Mouse (Mus musculus): ENCODE measurements around the gene Igfn1.

Igfn1 gene

DNA sequence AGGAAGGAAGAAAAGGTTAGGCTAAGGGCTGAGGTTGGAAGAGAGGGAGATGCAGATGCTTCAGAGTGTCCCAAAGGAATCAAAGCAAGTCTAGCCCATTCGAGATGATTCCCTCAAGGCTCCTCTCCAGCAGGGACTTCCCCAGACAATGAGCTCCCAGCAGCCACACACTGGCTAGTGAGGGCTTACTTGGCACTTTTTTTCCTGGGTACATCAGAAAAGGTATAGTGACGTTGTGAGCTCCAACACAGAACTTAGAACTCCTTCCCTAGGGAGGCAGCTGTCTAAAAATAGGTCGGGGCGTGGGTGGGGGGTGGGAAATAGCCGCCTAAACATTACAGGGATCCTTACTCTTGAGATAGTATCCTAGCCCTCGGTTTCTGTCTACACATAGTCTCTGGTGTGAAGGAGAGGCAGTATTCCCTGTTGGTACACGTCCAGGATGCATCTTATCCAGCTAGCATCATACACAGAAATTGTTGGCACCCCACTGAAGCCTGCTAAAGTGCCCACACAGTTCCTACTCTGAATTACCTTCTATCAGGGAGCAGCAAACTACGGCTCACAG, 6.3 kb downstream of the Igfn1 start:
- Histone ChIP-seq H3K27me3 (ENCODE audit: insufficient read depth, low read length) (peaks cover 44% of the 10 kb centered on the region), H3K4me1 (replicated peaks; ENCODE audit: low read depth, low read length) (no peaks in the 10 kb centered on the region), H3K4me3 (replicated peaks; ENCODE audit: low read length) (no peak overlapping the region), H3K9me3 (ENCODE audit: low read length) (no peaks in the 10 kb centered on the region), H3K36me3 (ENCODE audit: insufficient read depth, low read length) (no peaks in the 10 kb centered on the region)
- TF ChIP-seq POU5F1 (IDR thresholded peaks at IDR 0.05; ENCODE audit: borderline replicate concordance, low read length) (no peak), NANOG (IDR thresholded peaks at IDR 0.05; ENCODE audit: borderline replicate concordance, low read length) (no peak), CTCF (conservative IDR thresholded peaks at IDR 0.05; ENCODE audit: low read length) (no peak)

DNA sequence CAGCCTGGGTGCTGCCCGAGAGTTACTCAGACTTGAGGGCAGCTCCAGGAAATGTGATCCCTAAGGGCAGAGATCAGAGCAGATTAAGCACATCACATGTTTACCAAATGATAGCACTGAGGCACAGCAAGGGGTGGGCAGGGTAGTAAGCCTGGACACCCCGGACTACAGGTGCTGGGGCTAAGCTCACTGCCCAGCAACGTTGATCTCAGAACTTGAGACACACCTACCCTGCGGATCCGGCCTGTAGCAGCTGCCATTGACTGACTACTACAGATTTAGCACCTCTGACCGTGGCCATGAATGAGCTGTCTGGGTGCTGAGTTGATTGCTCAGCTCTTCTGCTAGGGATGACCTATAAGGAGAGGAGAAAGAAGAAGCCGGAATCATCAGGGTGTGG, 8.6 kb downstream of the Igfn1 start:
- no peaks in the 10 kb centered on the region for H3K4me1 ChIP-seq (replicated peaks; ENCODE audit: low read depth, low read length)
- H3K9me3 ChIP-seq (ENCODE audit: low read length) = no peaks in the 10 kb centered on the region
- H3K36me3 ChIP-seq (ENCODE audit: insufficient read depth, low read length) = no peaks in the 10 kb centered on the region
- peaks cover 40% of the 10 kb centered on the region for H3K27me3 ChIP-seq (ENCODE audit: insufficient read depth, low read length)
- H3K4me3 ChIP-seq (replicated peaks; ENCODE audit: low read length) = no peak overlapping the region
- TF ChIP-seq POU5F1 (IDR thresholded peaks at IDR 0.05; ENCODE audit: borderline replicate concordance, low read length) = no peak
- no peak for TF ChIP-seq CTCF (conservative IDR thresholded peaks at IDR 0.05; ENCODE audit: low read length)
- no peak for TF ChIP-seq NANOG (IDR thresholded peaks at IDR 0.05; ENCODE audit: borderline replicate concordance, low read length)

DNA sequence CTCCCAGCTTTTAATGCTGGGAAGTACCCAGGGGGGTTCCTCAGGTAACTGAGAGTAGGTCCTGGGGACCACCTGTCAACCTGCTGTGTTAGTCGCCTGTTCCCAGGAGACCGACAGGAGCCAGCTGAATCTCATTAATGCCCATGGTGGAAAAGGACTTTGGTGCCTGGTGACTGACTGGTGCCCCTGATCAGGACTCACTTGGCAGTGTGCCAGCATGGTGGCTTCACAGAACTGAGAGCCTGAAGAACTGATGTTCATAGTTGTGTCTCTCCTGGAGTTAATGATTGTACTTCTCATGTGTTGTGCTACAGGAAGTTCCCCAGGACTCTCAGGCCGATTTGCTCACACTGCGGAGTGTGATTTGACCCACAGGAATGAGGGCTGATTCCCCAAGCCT, 12.7 kb downstream of the Igfn1 start:
- Histone ChIP-seq H3K4me1 (replicated peaks; ENCODE audit: low read depth, low read length) (no peaks in the 10 kb centered on the region), H3K9me3 (ENCODE audit: low read length) (no peaks in the 10 kb centered on the region), H3K36me3 (ENCODE audit: insufficient read depth, low read length) (no peaks in the 10 kb centered on the region), H3K4me3 (replicated peaks; ENCODE audit: low read length) (no peak overlapping the region), H3K27me3 (ENCODE audit: insufficient read depth, low read length) (peaks cover 23% of the 10 kb centered on the region)
- TF ChIP-seq NANOG (IDR thresholded peaks at IDR 0.05; ENCODE audit: borderline replicate concordance, low read length) (no peak), CTCF (conservative IDR thresholded peaks at IDR 0.05; ENCODE audit: low read length) (no peak), POU5F1 (IDR thresholded peaks at IDR 0.05; ENCODE audit: borderline replicate concordance, low read length) (no peak)

DNA sequence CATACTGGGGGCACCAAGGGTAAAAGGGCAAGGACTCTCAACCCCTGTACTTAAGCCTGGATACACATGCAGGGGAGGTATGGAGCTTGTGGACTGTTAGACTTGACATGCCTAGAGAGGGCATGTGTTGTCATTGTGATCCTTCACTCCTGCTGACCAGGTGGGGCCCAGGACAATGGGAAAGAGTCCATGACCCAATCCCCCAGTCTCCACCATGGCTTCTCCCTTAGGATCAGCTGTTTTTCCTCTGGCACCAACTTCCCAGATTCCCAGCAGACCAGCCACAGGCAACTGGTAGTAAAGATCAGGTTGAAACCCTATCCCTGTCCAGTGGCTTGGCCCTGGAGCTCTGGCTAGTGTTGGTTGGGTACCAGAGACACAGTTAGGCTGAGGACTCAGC, 16.3 kb downstream of the Igfn1 start:
- Histone ChIP-seq H3K4me1 (replicated peaks; ENCODE audit: low read depth, low read length) (no peaks in the 10 kb centered on the region), H3K27me3 (ENCODE audit: insufficient read depth, low read length) (peaks cover 10% of the 10 kb centered on the region), H3K9me3 (ENCODE audit: low read length) (no peaks in the 10 kb centered on the region), H3K4me3 (replicated peaks; ENCODE audit: low read length) (no peak overlapping the region), H3K36me3 (ENCODE audit: insufficient read depth, low read length) (no peaks in the 10 kb centered on the region)
- TF ChIP-seq CTCF (conservative IDR thresholded peaks at IDR 0.05; ENCODE audit: low read length) (no peak), POU5F1 (IDR thresholded peaks at IDR 0.05; ENCODE audit: borderline replicate concordance, low read length) (no peak), NANOG (IDR thresholded peaks at IDR 0.05; ENCODE audit: borderline replicate concordance, low read length) (no peak)

DNA sequence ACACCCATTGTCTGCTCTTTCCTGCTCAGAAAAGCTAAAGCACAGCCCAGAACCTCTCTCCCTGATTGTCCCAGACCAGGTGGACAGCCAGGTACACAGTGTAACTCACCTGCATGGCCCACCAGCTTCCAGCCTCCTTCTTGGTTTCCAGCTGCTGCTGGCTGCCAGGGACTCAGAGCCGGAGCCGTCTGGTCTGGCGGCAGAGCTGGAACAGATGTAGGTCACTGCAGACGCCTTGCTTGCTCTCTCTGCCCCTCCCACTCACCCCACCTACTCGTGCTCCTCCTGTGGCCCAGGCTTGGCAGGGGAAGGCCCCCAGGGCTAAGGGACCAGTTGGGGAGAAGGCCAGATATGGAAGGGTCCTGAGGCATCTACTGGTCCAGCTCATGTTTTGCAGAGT, 22.0 kb downstream of the Igfn1 start:
- H3K27me3 ChIP-seq (ENCODE audit: insufficient read depth, low read length) = peaks cover 52% of the 10 kb centered on the region
- TF ChIP-seq POU5F1 (IDR thresholded peaks at IDR 0.05; ENCODE audit: borderline replicate concordance, low read length) (no peak), CTCF (conservative IDR thresholded peaks at IDR 0.05; ENCODE audit: low read length) (no peak), NANOG (IDR thresholded peaks at IDR 0.05; ENCODE audit: borderline replicate concordance, low read length) (no peak)
- H3K4me3 ChIP-seq (replicated peaks; ENCODE audit: low read length) = no peak overlapping the region
- H3K36me3 ChIP-seq (ENCODE audit: insufficient read depth, low read length) = no peaks in the 10 kb centered on the region
- H3K4me1 ChIP-seq (replicated peaks; ENCODE audit: low read depth, low read length) = no peaks in the 10 kb centered on the region
- no peaks in the 10 kb centered on the region for H3K9me3 ChIP-seq (ENCODE audit: low read length)

DNA sequence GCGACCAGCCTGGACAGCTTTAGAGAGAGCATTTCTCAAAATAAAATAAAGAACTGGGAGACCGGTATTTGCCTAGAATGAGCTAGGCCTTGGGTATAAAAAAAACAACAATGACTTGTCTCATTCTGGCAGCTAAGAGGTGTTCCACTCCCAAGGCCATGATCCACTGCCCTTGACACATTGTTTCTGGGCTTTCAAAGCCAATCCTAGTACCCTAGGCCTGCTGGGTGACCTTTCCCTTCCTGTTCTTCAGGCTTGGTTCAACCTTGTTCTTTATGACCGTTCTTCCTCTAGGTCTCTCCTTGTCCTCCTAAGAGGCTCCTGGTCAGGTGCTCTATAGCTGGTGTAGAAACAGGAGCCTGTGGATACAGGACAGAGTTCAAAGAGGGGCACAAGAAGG, 33.6 kb downstream of the Igfn1 start:
- H3K4me1 ChIP-seq (replicated peaks; ENCODE audit: low read depth, low read length) = no peaks in the 10 kb centered on the region
- H3K36me3 ChIP-seq (ENCODE audit: insufficient read depth, low read length) = no peaks in the 10 kb centered on the region
- H3K4me3 ChIP-seq (replicated peaks; ENCODE audit: low read length) = no peak overlapping the region
- no peaks in the 10 kb centered on the region for H3K9me3 ChIP-seq (ENCODE audit: low read length)
- H3K27me3 ChIP-seq (ENCODE audit: insufficient read depth, low read length) = peaks cover 59% of the 10 kb centered on the region
- TF ChIP-seq NANOG (IDR thresholded peaks at IDR 0.05; ENCODE audit: borderline replicate concordance, low read length) (no peak), POU5F1 (IDR thresholded peaks at IDR 0.05; ENCODE audit: borderline replicate concordance, low read length) (no peak), CTCF (conservative IDR thresholded peaks at IDR 0.05; ENCODE audit: low read length) (no peak)

DNA sequence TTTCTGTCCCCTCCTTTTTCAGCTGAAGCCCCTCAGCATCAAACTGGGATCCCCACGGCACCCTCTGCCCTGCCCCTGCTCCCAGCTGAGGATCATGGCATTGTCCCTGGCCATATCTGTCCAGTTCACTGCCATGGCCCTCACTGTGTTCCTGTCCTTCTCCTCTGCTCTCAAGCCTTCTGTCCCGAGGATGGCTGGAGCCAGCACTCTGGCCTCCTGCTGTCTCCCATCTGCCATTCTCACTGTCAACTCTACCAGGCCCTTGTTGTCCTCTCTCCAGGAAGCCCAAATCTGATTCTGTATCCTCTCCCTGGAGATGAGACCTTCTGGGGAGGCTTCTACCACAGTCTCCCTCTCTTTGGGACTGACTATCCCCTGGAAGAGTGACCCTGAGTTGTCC, 35.7 kb downstream of the Igfn1 start:
- Histone ChIP-seq H3K9me3 (ENCODE audit: low read length) (no peaks in the 10 kb centered on the region), H3K4me1 (replicated peaks; ENCODE audit: low read depth, low read length) (no peaks in the 10 kb centered on the region), H3K4me3 (replicated peaks; ENCODE audit: low read length) (no peak overlapping the region), H3K36me3 (ENCODE audit: insufficient read depth, low read length) (no peaks in the 10 kb centered on the region), H3K27me3 (ENCODE audit: insufficient read depth, low read length) (peaks cover 71% of the 10 kb centered on the region)
- no peak for TF ChIP-seq CTCF (conservative IDR thresholded peaks at IDR 0.05; ENCODE audit: low read length)

DNA sequence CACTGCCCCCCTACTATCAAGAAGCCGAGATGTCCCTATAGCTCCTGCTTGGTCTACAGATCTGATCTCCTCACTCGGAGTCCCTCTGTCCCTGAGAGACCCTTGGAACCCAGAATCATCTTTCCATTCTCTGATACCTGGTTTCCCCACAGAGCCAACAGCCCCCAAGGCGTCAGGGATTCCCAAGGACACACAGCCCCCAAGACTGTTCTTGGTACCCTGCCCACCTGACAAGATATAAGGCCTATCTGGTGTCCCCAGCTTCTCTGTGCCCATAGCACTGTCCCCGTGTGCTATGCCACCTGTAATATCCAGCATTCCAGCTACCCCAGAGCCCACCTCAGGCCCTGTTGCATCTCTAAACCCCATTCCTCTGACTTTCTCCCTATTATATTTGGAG, 38.4 kb downstream of the Igfn1 start:
- TF ChIP-seq POU5F1 (IDR thresholded peaks at IDR 0.05; ENCODE audit: borderline replicate concordance, low read length) = no peak
- no peak for TF ChIP-seq CTCF (conservative IDR thresholded peaks at IDR 0.05; ENCODE audit: low read length)
- no peak for TF ChIP-seq NANOG (IDR thresholded peaks at IDR 0.05; ENCODE audit: borderline replicate concordance, low read length)
- no peak overlapping the region for H3K4me3 ChIP-seq (replicated peaks; ENCODE audit: low read length)
- H3K9me3 ChIP-seq (ENCODE audit: low read length) = no peaks in the 10 kb centered on the region

DNA sequence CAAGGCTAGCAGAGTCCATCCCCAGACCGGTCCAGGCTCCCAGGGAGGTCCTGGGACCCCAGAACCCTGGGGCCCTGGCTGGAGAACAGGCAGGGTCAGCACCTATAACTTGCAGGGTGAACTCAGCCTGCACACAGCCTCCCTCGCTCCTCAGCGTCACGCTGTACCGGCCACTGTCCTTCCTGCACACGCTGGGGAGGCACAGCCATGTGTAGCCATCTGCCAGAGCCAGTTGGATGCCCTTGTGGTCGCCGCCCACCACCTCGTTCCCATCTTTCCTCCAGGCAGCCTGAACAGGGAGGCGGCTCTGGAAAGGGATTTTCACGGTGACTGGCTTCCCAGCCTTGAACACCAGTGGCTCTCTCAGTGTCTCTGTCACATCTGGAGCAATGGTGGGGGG, 41.6 kb downstream of the Igfn1 start:
- H3K4me1 ChIP-seq (replicated peaks; ENCODE audit: low read depth, low read length) = no peaks in the 10 kb centered on the region
- no peak for TF ChIP-seq NANOG (IDR thresholded peaks at IDR 0.05; ENCODE audit: borderline replicate concordance, low read length)
- no peak for TF ChIP-seq POU5F1 (IDR thresholded peaks at IDR 0.05; ENCODE audit: borderline replicate concordance, low read length)
- TF ChIP-seq CTCF (conservative IDR thresholded peaks at IDR 0.05; ENCODE audit: low read length) = no peak

More for the DNA sequence above, 38.4 kb downstream of the Igfn1 start:
- H3K27me3 ChIP-seq (ENCODE audit: insufficient read depth, low read length) = peaks cover 81% of the 10 kb centered on the region
- no peaks in the 10 kb centered on the region for H3K4me1 ChIP-seq (replicated peaks; ENCODE audit: low read depth, low read length)
- no peaks in the 10 kb centered on the region for H3K36me3 ChIP-seq (ENCODE audit: insufficient read depth, low read length)

More for the DNA sequence above, 41.6 kb downstream of the Igfn1 start:
- Histone ChIP-seq H3K36me3 (ENCODE audit: insufficient read depth, low read length) (no peaks in the 10 kb centered on the region), H3K4me3 (replicated peaks; ENCODE audit: low read length) (no peak overlapping the region), H3K9me3 (ENCODE audit: low read length) (no peaks in the 10 kb centered on the region), H3K27me3 (ENCODE audit: insufficient read depth, low read length) (peaks cover 84% of the 10 kb centered on the region)
